Mouse (Mus musculus): ENCODE results near the gene Tcf7.
A peak's percentile ranks its signal among the peaks of the same experiment; 100 is the strongest.

Gene Tcf7

DNA sequence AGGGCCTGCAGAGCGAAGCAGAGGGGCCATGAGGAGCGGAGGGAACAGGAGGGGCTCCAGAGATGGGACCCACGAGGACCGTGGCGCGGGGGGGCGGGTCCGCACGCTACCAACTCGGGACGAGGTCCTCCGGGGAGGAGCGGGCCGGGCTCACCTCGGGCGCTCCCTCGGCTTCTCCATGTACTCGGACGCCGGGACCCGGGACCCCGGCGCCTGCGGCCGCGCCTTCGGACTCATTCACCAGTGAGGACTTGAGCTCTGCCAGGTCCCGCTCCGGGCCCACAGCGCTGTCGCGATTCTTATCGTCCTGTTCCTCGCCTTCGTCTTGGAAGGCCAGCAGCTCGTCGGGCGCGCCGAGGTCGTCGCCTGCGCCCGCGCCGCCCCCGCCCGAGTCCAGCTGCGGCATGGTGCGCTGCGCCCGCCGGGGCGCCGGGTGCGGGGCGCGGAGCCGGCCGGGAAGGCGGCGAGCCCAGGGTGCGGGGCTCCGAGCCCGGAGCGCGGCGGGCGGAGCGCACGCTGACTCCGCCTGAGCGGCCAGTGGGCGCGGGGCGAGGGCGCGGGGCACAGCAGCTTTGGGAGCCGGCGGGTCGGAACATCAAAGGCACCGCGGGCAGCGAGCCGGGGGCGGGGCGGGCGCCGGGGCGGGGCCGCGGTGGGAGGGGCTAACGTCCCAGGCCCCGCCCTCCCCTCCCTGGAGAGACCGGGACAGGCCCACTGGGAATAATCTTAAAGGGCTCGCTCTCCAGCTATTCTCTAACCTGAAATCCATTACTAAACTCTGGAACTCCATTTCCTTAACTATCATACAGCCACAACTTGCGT lies at the start of gene Tcf7:
TSS of gene Tcf7 (minus strand) at position 241 of the 822 bp plus-strand sequence.
- no peak for DNase-seq

DNA sequence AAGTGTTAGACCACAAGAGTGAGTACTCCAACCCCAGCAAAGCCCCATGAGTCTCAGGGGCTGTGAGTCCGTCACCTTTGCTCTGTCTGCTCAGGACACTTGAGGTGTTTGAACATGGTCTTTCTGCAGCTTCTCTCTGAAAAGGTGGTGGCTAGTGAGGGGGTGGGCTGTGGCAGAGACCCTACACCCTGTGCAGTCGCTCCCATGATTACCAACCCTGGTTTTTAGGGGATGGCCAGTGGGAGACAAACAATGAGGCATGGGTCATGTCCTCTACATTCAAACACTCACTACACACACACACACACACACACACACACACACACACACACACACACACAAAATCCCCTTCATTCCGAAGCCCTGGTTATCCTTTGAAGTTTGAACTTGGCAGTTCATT lies 44.5 kb upstream of the Tcf7 start:
- no peak for DNase-seq

DNA sequence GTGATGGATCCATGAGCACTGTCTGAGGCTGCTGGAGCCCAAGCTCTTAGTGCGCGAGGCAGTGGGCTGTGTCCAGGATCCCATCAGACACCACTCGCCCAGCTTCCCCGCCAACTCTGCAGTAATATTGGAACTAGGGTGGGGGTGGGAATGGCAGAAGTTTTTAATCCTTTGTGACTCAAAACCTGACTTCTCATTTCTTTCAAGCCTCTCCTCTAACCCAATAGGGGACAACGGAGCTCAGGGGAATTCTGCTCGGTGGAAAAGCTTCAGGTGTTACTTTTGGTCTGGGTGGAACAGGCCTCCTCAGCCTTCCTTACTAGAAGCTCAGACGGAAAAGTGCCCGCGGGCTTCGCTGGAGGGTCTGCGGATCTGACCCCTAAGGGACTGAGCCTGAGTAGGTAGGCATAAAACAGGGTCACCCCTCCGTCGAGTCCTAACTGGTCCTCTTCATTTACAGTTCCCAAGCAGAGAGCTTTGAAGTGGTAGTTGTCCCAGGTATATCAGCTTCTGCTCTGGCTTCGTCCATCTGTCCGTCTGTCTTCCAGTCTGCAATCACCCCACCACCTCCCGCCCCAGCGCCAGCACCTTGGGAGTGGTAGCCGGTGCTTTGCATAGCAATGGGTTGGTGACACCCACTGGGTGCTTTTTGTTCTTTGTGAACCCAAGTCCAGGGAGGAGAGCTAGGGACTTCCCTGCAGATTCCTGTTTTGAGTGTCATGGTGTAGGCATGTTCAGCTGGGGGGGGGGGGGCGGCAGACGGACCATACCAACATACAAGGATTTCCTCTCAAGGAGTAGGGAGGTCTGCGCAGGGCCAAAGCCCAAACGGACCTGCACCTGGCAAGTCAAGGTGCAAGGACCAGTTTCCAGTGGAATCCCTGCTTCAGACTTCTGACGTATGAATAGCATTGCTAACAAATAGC lies 41.9 kb upstream of the Tcf7 start:
- DNase-seq: no peak

DNA sequence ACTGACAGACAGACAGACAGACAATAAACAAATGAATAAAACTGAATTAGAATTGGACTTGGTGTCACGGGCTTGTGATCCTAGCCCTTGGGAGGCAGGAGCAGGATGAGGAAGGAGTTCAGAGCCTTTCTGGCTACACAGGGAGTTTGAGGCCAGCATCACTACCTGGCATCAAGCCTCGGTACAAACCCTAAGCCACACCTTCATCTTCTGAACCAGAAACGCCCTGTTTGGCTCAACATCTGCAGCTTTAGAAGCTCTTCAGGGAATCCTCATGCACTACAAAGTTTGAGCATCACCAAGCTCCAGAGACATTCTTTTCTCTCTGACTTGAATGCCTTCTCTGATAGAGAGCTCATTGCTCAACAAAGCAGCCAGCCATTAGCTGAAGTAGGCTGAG lies 38.7 kb upstream of the Tcf7 start:
- DNase-seq: no peak

DNA sequence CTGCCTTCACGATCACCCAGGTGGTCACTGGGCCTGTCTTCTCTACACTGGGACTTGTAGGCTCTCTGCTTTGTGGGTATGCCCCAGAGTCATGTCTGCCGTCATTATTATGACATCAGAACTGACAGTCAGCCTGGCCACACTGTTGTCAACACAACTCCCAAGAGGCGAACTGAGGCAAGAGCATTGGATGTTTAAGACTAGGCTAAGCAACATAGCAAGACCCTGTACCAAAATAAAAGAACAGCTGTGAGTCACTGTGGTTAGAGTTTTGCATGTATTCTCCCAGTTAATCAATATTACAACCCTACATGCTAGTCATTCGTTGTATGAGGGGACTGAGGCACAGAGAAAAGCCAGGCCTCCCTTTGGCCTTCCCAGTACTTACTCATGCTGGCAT lies 37.7 kb upstream of the Tcf7 start:
- DNase-seq: no peak

DNA sequence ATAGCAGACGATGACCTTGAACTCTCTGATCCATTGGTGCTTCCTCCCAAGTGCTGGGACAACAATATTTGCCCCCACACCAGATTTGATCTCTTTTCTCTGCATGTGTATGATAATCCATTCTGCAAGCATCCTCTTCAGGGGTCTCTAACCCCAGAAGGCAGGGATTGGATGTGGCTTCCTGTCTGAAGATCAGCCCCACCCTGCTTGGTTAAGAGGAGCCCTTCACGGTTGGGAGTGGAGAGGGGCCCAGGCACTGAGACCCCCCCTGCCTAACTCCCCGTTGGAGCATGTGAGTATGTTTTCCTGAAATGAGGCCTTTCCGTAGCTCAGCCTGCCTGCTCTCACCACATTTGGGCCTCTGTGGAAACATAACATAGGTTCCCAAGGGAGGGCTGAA lies 36.9 kb upstream of the Tcf7 start:
- no peak for DNase-seq

DNA sequence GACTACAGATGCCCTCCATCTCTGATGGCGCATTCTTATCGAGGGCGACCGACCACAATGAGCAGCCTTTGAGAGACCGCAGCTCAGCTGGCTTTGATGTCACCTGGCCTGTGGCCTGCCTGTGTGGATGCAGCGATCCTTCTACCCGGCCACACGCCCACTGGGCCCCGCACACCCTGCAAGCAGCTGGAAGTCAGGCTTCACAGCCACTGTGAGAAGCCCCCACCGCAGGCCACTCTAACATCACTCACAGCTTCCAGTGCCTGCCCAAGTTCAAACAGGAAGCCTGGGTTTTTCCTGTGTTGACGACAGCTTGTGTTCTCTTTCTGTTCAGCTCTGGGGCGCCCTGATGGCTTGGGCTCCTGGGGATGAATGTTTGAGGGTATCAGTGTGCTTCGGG lies 35.6 kb upstream of the Tcf7 start:
- no peak for DNase-seq

DNA sequence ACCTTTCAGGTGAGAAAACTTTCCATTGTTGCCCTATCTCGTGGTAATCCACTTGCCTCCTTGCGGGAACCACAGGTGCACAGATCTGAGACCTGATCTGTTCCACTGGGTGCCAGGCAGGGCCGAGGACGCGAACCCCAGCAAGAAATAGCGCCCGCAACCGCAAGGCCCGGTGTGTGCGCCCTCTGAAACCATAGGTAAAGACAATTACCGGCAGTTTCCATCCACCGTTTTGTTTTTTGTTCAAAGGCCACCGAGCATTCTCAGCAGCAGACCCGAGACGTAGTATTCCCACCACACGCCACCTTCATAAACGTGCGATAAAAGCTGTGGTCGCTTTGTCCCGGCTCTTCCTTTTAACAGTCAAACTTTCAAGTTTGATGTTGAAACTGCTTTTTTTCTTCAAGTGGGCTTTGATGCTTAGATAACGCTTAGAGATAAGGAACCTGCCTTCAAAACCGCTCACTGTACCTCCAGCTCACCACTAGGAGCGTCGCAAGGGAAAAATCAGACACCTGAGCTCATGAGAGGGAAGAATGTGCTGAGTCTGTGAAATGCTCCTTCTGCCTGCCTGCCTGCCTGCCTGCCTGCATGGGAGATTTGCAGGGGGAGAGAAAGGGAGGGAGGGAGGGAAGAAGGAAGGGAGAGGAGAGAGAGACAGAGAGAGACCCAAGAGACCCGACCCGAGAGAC lies 31.4 kb upstream of the Tcf7 start:
- no peak for DNase-seq

DNA sequence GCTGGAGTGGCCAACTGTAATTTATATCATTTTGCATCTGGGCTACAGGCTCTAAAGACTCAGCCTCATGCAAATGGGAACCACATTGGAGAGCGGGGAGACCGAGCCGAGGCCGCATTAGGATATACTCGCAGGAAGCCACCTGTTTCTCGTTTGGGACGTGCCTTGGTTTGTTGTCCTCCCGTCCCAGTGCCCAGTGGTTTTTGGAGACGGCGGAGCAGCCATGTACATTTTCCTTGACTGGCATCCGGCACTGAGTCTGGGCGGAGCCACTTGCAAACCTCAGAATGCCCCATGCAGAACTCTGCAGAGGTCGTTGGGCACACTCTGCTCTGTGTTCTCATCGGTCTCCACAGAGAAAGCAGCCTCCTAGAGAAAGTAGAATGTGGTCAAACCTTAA lies 27.9 kb upstream of the Tcf7 start:
- DNase-seq: no peak

DNA sequence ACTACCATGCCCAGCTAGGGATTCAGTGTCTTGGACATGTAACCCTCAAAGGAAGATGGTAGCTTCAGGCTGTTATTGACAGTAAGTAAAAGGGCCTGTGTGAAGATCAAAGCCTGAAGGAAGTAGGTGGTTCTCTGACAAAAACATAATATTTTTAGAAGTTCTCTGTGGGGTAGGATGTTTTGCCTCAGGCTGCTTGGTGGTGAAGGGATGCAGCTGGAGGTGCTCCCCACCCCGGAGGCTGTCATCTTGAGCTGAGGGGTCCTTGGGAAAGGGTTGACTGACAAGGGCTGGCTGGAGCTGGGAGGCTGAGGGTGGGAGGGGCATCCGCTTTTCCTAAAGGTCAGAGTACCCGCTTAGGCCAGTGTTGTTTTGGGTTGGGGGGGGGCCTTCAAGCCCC lies 26.7 kb upstream of the Tcf7 start:
- DNase-seq: no peak

DNA sequence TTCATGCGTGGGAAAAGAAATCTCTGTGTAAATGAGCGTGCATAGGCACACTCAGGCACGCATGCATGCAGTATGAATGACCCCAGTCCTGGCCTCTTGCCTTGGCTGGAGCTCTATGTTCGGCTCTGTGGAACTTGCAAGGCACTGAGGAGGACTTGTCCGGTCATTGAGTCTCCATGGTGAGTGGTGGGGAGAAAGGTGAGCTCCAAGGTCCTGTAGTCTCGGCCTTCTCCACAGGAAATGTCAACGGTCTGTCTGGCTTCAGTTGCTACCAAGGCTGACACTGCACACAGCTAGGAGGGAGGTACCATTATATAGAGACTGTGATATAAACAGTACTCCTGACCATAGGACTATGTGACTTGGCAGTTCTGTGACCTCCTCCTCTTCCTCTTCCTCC lies 23.6 kb upstream of the Tcf7 start:
- DNase-seq: no peak

DNA sequence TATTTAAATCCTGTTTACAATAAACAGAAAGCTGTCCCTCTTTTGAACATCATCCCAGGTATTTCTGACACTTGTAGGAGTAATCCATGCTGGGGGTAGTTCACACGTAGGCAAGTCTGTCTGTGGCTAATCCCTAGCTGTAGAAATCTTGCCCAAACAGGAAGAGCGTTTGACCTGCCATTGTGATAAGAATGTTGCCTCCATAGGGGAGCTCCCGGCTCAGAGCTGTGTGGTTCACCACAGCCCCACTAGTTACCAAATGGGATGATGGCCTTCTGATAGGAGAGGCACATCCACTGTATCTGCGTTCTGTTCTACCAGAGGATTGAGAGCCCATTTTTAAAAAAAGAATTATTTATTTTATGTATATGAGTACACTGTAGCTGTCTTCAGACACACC lies 22.5 kb upstream of the Tcf7 start:
- no peak for DNase-seq

DNA sequence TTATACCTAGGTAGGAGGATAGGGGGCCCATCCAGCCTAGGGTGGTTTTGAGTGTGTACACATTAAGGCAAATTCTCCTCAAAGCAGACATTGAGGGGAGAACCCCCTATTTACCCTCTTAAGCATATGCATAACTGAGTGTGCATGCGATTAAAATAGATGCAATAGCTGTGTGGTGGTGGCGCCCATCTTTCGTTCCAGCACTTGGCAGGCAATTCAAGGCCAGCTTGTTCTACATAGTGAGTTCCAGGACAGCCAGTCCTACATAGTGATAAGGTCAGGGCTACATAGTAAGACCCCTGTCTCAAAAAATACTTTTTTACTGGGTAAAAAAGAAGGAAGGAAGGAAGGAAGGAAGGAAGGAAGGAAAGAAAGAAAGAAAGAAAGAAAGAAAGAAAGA lies 19.9 kb upstream of the Tcf7 start:
- no peak for DNase-seq

DNA sequence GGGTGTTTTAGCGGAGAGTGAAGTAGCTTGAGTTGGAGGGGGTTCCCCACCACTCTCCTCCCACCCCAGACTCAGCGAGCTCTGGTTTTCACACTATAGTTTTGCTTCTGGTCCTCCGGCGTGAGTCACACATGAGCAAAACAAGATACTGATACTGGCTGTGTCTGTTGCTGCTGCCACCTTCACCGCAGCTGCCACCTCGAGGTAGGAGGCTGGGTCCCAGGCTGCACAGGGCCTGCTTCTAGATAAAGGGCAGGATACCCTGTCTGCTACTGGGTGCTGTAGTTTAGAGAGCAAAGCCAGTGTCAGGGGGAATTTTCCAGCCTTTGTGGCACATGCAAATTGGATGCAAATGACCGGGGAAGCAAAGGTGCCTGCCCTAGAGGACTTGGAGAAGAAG lies 16.9 kb upstream of the Tcf7 start:
- DNase-seq: no peak

DNA sequence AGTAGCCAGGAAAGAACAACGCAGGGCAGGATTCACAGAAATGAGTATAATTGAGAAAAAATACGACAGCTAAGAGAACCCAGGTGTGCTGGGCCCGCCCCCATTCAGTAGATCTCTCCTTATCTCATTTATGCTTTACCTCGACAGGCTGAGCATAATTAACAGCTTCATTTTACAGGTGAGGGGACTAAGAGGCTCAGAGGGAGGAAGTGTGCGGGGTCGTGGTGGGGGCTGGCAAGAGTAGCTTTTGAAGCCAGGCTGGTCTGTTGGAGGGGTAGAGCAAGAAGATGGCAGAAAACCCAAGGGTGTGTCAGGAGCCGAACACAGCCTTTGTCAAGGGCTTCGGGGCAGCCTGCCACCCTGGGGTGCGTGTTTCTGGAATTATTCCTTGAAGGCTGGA lies 16.1 kb upstream of the Tcf7 start:
- DNase-seq: no peak

DNA sequence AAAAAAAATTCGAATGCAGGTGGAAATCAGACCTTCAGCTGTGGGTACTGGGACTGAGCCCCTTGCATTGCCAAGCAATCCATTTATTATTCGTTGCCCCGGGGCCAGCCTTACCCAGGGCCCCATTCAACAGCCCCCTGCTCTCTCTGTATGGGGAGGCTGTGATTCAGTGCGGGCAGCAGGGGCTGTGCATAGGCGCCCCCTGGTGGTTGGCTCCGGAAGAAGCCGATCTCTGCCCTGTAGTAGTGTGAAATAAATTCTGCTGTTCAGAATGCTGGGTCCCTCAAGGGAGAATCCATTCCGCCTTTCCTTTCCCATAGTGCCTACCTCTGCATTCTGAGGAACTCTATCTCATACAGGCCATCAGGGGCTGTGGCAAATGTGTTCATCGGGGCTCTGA lies 14.5 kb upstream of the Tcf7 start:
- peak; percentile 60 for DNase-seq

DNA sequence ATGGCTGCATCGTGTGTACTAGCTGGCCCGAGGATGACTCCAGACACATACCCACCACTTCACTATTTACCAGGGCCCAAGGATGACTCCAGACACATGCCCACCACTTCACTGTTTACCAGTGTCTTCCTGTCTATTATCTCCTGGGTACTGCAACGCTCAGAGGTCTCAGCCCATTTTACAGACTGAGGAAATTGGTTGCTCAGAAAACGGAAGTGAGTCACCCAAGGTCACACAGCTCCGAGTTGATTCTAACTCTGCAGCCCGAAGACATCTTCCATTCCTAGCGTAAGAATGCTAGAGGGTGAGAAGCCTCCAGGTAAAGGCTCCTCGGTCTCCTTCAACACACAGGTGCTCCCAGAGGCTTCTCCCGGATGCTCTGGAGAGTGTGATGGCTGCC lies 11.3 kb upstream of the Tcf7 start:
- no peak for DNase-seq

DNA sequence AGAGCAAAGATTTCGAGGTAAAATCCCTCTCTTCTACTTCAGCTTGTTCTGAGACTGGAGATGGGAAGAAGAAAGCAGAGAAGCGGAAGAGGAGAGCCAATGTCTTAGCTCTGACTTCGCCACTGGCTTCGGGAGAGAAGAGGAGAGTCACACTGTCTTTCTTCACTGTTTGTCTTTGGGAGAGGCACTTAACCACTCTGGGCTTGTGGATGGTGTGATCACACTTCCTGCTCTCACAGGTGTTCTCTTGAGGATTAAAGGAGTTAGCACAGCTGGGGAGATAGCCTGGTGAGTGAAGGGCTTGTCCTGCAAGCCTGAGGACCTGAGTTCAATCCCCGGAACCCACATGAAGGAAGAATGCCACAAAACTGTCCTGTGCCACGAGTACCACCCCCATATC lies 10.1 kb upstream of the Tcf7 start:
- no peak for DNase-seq

DNA sequence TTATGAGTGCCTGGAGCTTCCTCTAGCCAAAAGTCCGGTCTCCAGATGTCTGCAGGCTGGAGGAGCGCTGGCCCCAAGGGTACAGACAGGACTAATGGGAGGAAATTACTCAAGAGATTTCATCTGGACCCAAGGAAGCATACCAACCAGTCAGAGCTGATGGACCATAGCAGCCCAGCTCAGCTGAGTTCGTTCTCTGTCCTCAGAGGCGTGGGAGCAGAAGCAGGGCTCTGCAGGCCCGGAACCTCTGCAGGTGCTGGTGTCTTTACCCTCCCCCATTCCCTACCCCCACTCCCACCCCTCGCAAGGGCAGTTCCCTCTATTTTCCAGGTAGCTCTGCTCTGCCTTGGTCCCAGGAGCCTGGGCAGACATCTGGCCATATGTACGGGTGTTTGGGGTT lies 9.5 kb upstream of the Tcf7 start:
- no peak for DNase-seq

DNA sequence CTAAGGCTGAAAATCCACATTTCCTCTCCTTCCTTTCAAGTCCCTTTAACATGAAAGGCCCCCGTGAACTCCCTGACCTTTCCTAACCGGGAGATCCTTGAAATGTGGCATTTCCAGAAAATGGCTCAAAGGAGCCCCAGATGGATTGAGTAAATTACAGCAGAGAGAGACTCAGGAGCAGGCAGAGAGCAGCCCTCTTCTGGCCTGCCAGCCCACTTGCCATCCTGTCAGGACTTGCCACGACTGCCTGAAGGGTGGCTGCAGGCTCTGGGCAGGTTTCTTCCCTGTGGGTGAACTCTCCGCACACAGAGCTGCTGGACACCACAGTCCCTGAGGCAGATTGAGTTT lies 4.1 kb upstream of the Tcf7 start:
- DNase-seq: no peak

DNA sequence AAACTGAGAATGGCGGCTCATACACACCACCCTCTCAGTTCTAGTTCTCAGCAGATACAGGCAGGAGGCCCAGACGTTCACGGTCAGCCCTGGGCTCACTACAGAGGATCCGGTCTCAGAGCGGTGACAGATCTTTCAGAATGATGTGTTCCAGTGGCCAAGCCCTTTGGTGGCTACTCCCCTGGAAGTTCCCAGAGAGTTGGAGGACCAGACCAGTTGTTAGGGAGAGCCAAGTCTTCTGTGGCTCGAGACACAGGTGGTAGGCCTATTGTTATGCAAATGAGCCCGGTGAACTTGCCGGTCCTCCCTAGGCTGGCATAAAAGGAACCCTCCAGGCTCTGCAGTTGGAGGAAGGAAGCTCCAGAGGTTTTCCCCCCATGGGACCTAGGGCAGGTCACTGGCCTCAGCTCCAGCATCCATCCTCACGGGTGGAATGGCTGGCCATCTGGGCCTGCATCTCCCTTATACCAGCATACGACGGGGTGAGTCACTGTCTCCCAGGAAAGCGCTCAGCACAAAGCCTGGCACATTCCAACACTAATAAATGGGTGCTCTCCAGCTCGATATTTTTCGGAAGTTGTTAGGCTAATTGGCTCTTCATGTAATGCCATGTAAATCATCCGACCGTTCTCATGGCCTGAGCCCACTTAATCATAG lies 3.6 kb upstream of the Tcf7 start:
- DNase-seq: no peak

DNA sequence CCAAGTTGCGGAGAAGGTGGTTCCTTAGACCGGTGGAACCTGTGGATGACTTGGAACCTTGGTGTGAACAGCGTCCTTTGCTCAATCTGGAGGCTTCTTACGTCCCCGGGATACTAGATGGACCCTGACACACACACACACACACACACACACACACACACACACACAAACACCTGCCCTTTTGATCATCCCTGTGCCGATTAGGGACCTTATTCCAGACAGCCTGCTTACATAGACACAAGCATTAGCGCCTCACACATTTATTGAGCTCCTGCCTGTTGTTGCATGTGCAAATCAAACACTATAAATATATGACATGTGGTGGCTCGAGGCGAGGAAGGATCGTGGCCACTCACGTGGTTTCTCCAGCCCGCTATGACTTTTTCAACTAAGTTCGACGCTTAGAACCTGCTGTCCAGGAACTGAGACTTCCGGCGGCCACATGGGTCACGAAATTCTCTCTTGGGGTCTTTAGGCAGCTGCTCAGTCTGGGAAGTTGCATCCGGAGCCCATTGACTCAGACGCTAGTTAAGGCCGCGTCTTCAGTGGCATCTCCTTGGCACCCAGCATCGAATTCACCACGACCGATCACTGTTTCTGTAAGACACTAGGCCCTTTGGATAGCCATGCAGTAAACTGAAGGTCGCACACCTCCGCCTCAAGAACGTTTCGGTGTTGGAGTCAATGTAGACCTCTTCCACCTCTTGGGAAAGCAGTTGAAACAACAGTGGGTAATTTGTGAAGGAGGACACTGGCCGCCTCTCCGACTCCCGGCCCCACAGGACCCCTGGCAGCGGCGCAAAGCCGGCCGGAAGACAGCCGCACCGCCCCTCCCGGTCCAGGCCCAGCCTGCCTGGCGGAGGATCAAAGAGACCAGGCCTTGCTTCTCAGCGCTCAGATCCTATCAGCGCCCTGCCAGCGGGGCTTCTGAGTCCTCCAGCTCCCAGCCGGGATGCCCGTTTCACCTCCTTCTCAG lies 1.1 kb upstream of the Tcf7 start:
- no peak for DNase-seq
